Mouse (Mus musculus): ENCODE measurements around the gene Map1s.

DNA sequence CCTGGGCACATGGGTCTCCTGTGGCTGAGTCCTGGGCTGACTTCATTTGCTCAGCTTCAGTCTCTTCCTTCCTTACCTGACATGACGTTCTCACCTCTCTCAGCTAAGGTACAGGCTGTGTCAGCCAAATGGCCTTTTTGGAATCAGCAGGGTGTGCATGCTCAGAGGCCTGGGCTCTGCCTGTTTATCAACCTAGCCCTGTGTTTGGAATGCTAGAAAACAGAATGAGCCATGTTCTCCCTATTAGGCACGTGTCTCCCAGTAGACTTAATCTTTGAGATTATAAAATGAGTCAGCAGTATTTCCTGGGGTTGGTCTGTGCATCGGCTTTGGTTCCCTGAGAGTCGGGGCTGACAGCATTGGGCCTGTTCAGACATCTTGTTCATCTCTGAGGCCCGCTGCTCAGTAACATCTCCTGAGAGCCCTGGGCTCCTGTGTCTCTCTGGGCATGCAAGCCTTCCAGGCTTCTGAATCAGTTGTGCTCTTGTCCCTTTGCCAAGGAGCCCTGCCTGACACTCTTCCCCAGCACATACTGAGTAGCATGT is 23.1 kb downstream of the Map1s start:
- TF ChIP-seq CTCF (IDR thresholded peaks at IDR 0.05; ENCODE audit: control insufficient read depth, insufficient read depth, insufficient replicate concordance, low read depth, low read length), result no peak
- no peak for TF ChIP-seq POLR2A (IDR thresholded peaks at IDR 0.05; ENCODE audit: control insufficient read depth, low read depth, low read length)
